Mouse (Mus musculus): Measurements from ENCODE around the gene Jak1.

GRCm38 (mm10) chr4:101180681-101181080, 84.4 kb downstream of the Jak1 start:
- TF ChIP-seq POLR2A (IDR thresholded peaks at IDR 0.05; ENCODE audit: extremely low read depth, insufficient read depth, low read length) (no peak), CTCF (IDR thresholded peaks at IDR 0.05; ENCODE audit: extremely low read depth, insufficient read depth, low read length) (no peak)

Measured in cortical plate, adult 2 months (tissue).